Mouse (Mus musculus) ovary, postnatal 10 days (tissue): Measurements from ENCODE around the gene Wdr93.
A peak's percentile ranks its signal among the peaks of the same experiment; 100 is the strongest.
"Not testable (repeated sequence)": the region's sequence is repeated elsewhere in the genome, so short reads cannot be mapped to it uniquely, and the experiment has no call there.

Source experiments
- DNase-seq: peaks from one replicate; pipeline ENCODE4 v3.0.0; 2022; ENCODE audit warnings: low spot score

Gene Wdr93

GRCm38 (mm10) chr7:79749511-79749910 lies 6.5 kb downstream of the Wdr93 start:
- DNase-seq, result no peak

GRCm38 (mm10) chr7:79756334-79756733 lies 13.4 kb downstream of the Wdr93 start:
- DNase-seq, result no peak

GRCm38 (mm10) chr7:79758176-79758575 lies 15.2 kb downstream of the Wdr93 start:
- DNase-seq, result no peak

- no peak for DNase-seq
Observed at GRCm38 (mm10) chr7:79759766-79760165, 16.8 kb downstream of the Wdr93 start.

GRCm38 (mm10) chr7:79761124-79761876 lies 18.3 kb downstream of the Wdr93 start:
- no peak for DNase-seq

GRCm38 (mm10) chr7:79762106-79762505 lies 19.1 kb downstream of the Wdr93 start:
- DNase-seq, result no peak

GRCm38 (mm10) chr7:79765991-79766390 lies 23.0 kb downstream of the Wdr93 start:
- DNase-seq, result no peak

- no peak for DNase-seq
Observed at GRCm38 (mm10) chr7:79769664-79770063, 26.7 kb downstream of the Wdr93 start.

- DNase-seq, result no peak
Observed at GRCm38 (mm10) chr7:79771561-79772512, 28.9 kb downstream of the Wdr93 start.

GRCm38 (mm10) chr7:79780647-79781626 lies 38.0 kb downstream of the Wdr93 start:
- peak; percentile 59 for DNase-seq

- no peak for DNase-seq
Observed at GRCm38 (mm10) chr7:79781826-79782515, 39.0 kb downstream of the Wdr93 start.

GRCm38 (mm10) chr7:79782516-79782855 lies 39.5 kb downstream of the Wdr93 start:
- DNase-seq, result no peak

- DNase-seq, result peak; percentile 48
Observed at GRCm38 (mm10) chr7:79786295-79786694, 43.3 kb downstream of the Wdr93 start.

GRCm38 (mm10) chr7:79789812-79790211 lies 46.8 kb downstream of the Wdr93 start:
- not testable (repeated sequence) for DNase-seq

- DNase-seq, result no peak
Observed at GRCm38 (mm10) chr7:79792635-79793421, 49.9 kb downstream of the Wdr93 start.

- DNase-seq, result no peak
Observed at GRCm38 (mm10) chr7:79793688-79794087, 50.7 kb downstream of the Wdr93 start, which contains the start of gene Mesp1. Gene Mesp1, minus strand, starts transcription at chr7:79793788.

GRCm38 (mm10) chr7:79798606-79799005 lies 55.6 kb downstream of the Wdr93 start:
- no peak for DNase-seq

- DNase-seq, result peak; percentile 77
Observed at GRCm38 (mm10) chr7:79799048-79799447, 56.1 kb downstream of the Wdr93 start.

- no peak for DNase-seq
Observed at GRCm38 (mm10) chr7:79799506-79799905, 56.5 kb downstream of the Wdr93 start.

- no peak for DNase-seq
Observed at GRCm38 (mm10) chr7:79800336-79800735, 57.4 kb downstream of the Wdr93 start.
